Mouse (Mus musculus): ENCODE results near the gene Hnrnpa2b1. TPM values are rescaled to one million over a fixed set of nuclear protein-coding genes. Genes with fewer than 3 reads are reported as not detected.

The Hnrnpa2b1 gene
- polyA plus RNA-seq, 1 experiment from 2014 or later, result 874 TPM

- ATAC-seq (no peak), DNase-seq (ENCODE audit: low spot score) (no peak)
- Histone ChIP-seq H3K4me2 (ENCODE audit: low read length) (no peak overlapping the region), H3K27ac (ENCODE audit: low read depth, low read length) (no peak overlapping the region), H3K9ac (ENCODE audit: low read length) (no peak overlapping the region), H3K9me3 (replicated peaks; ENCODE audit: control insufficient read depth, low read length) (no peaks in the 10 kb centered on the region), H3K4me3 (ENCODE audit: low read depth, low read length) (no peak overlapping the region), H3K4me1 (ENCODE audit: control insufficient read depth, insufficient read depth, low read length) (no peaks in the 10 kb centered on the region), H3K27me3 (replicated peaks; ENCODE audit: control insufficient read depth, insufficient read depth, low read length) (0 out of 2 replicates have a peak, but pooled peaks cover 9% of the 10 kb centered on the region), H3K36me3 (ENCODE audit: control insufficient read depth, insufficient read depth, low read length) (no peaks in the 10 kb centered on the region)
- WGBS, result 85% methylated on average over 9 of the region's 9 CpGs
These were observed 30.8 kb downstream of the Hnrnpa2b1 start for GRCm38 (mm10) chr6:51438826-51439330.

GRCm38 (mm10) chr6:51437665-51438064 lies 32.0 kb downstream of the Hnrnpa2b1 start:
- no peak for ATAC-seq
- Histone ChIP-seq H3K27me3 (replicated peaks; ENCODE audit: control insufficient read depth, insufficient read depth, low read length) (peaks cover 18% of the 10 kb centered on the region; the same call in 1 of the 2 replicates), H3K9me3 (replicated peaks; ENCODE audit: control insufficient read depth, low read length) (no peaks in the 10 kb centered on the region), H3K36me3 (ENCODE audit: control insufficient read depth, insufficient read depth, low read length) (no peaks in the 10 kb centered on the region), H3K4me2 (ENCODE audit: low read length) (no peak overlapping the region), H3K9ac (ENCODE audit: low read length) (no peak overlapping the region), H3K4me1 (ENCODE audit: control insufficient read depth, insufficient read depth, low read length) (no peaks in the 10 kb centered on the region), H3K4me3 (ENCODE audit: low read depth, low read length) (no peak overlapping the region), H3K27ac (ENCODE audit: low read depth, low read length) (no peak overlapping the region)
- WGBS, result 71% methylated on average over 4 of the region's 4 CpGs
- no peak for DNase-seq (ENCODE audit: low spot score)

GRCm38 (mm10) chr6:51434270-51434669 lies 35.4 kb downstream of the Hnrnpa2b1 start:
- Histone ChIP-seq H3K9ac (ENCODE audit: low read length) (no peak overlapping the region), H3K27me3 (replicated peaks; ENCODE audit: control insufficient read depth, insufficient read depth, low read length) (peaks cover 20% of the 10 kb centered on the region; the same call in 1 of the 2 replicates), H3K9me3 (replicated peaks; ENCODE audit: control insufficient read depth, low read length) (no peaks in the 10 kb centered on the region), H3K4me1 (ENCODE audit: control insufficient read depth, insufficient read depth, low read length) (no peaks in the 10 kb centered on the region; the same call in 1 of the 2 replicates), H3K4me3 (ENCODE audit: low read depth, low read length) (no peak overlapping the region; the same call in 1 of the 2 replicates), H3K4me2 (ENCODE audit: low read length) (peak overlapping the region; percentile 93; the same call in 1 of the 2 replicates), H3K36me3 (ENCODE audit: control insufficient read depth, insufficient read depth, low read length) (no peaks in the 10 kb centered on the region), H3K27ac (ENCODE audit: low read depth, low read length) (no peak overlapping the region)
- DNase-seq (ENCODE audit: low spot score) (no peak), ATAC-seq (no peak)
- 38% methylated on average over 7 of the region's 7 CpGs for WGBS

GRCm38 (mm10) chr6:51432535-51433397 lies 36.9 kb downstream of the Hnrnpa2b1 start, which contains the start of gene Nfe2l3:
TSS of gene Nfe2l3 (plus strand) at chr6:51432670.
- Histone ChIP-seq H3K9ac (ENCODE audit: low read length) (peak within 1 kb of the TSS; percentile 68), H3K4me1 (ENCODE audit: control insufficient read depth, insufficient read depth, low read length) (no peaks in the 10 kb centered on the region; the same call in 1 of the 2 replicates), H3K27me3 (replicated peaks; ENCODE audit: control insufficient read depth, insufficient read depth, low read length) (peaks cover 20% of the 10 kb centered on the region; the same call in 1 of the 2 replicates), H3K9me3 (replicated peaks; ENCODE audit: control insufficient read depth, low read length) (no peaks in the 10 kb centered on the region), H3K4me3 (ENCODE audit: low read depth, low read length) (peak within 1 kb of the TSS; percentile 56), H3K4me2 (ENCODE audit: low read length) (peak within 1 kb of the TSS; percentile 93), H3K27ac (ENCODE audit: low read depth, low read length) (no peak within 1 kb of the TSS), H3K36me3 (ENCODE audit: control insufficient read depth, insufficient read depth, low read length) (no peaks in the 10 kb centered on the region)
- DNase-seq (ENCODE audit: low spot score) (peak; percentile 64), ATAC-seq (peak; percentile 86)
- WGBS, result 2% methylated on average over 74 of the region's 74 CpGs

GRCm38 (mm10) chr6:51424537-51424936 lies 45.2 kb downstream of the Hnrnpa2b1 start:
- 87% methylated on average over 2 of the region's 2 CpGs for WGBS
- ATAC-seq, result no peak

GRCm38 (mm10) chr6:51423466-51424122 lies 46.1 kb downstream of the Hnrnpa2b1 start:
- H3K4me1 ChIP-seq (ENCODE audit: control insufficient read depth, insufficient read depth, low read length), result no peaks in the 10 kb centered on the region
- ATAC-seq, result no peak
- H3K4me3 ChIP-seq (ENCODE audit: low read depth, low read length), result no peak overlapping the region
- no peaks in the 10 kb centered on the region for H3K36me3 ChIP-seq (ENCODE audit: control insufficient read depth, insufficient read depth, low read length)
- H3K27me3 ChIP-seq (replicated peaks; ENCODE audit: control insufficient read depth, insufficient read depth, low read length), result no peaks in the 10 kb centered on the region
- no peak overlapping the region for H3K4me2 ChIP-seq (ENCODE audit: low read length)
- H3K9me3 ChIP-seq (replicated peaks; ENCODE audit: control insufficient read depth, low read length), result no peaks in the 10 kb centered on the region
- 59% methylated on average over 11 of the region's 11 CpGs for WGBS
- DNase-seq (ENCODE audit: low spot score), result no peak
- no peak overlapping the region for H3K9ac ChIP-seq (ENCODE audit: low read length)
- H3K27ac ChIP-seq (ENCODE audit: low read depth, low read length), result no peak overlapping the region

More at GRCm38 (mm10) chr6:51424537-51424936, 45.2 kb downstream of the Hnrnpa2b1 start:
- no peaks in the 10 kb centered on the region for H3K4me1 ChIP-seq (ENCODE audit: control insufficient read depth, insufficient read depth, low read length)
- H3K4me3 ChIP-seq (ENCODE audit: low read depth, low read length), result no peak overlapping the region
- no peak overlapping the region for H3K4me2 ChIP-seq (ENCODE audit: low read length)
- no peaks in the 10 kb centered on the region for H3K9me3 ChIP-seq (replicated peaks; ENCODE audit: control insufficient read depth, low read length)
- no peak overlapping the region for H3K9ac ChIP-seq (ENCODE audit: low read length)
- DNase-seq (ENCODE audit: low spot score), result no peak
- no peaks in the 10 kb centered on the region for H3K36me3 ChIP-seq (ENCODE audit: control insufficient read depth, insufficient read depth, low read length)
- H3K27ac ChIP-seq (ENCODE audit: low read depth, low read length), result no peak overlapping the region
- H3K27me3 ChIP-seq (replicated peaks; ENCODE audit: control insufficient read depth, insufficient read depth, low read length), result no peaks in the 10 kb centered on the region

GRCm38 (mm10) chr6:51417306-51417936 lies 52.3 kb downstream of the Hnrnpa2b1 start:
- Histone ChIP-seq H3K4me2 (ENCODE audit: low read length) (no peak overlapping the region), H3K27me3 (replicated peaks; ENCODE audit: control insufficient read depth, insufficient read depth, low read length) (no peaks in the 10 kb centered on the region), H3K27ac (ENCODE audit: low read depth, low read length) (no peak overlapping the region), H3K36me3 (ENCODE audit: control insufficient read depth, insufficient read depth, low read length) (no peaks in the 10 kb centered on the region), H3K9ac (ENCODE audit: low read length) (no peak overlapping the region), H3K9me3 (replicated peaks; ENCODE audit: control insufficient read depth, low read length) (no peaks in the 10 kb centered on the region), H3K4me3 (ENCODE audit: low read depth, low read length) (no peak overlapping the region), H3K4me1 (ENCODE audit: control insufficient read depth, insufficient read depth, low read length) (no peaks in the 10 kb centered on the region)
- ATAC-seq, result no peak
- DNase-seq (ENCODE audit: low spot score), result no peak
- 91% methylated on average over 4 of the region's 4 CpGs for whole genome bisulfite sequencing

- DNase-seq (ENCODE audit: low spot score) (no peak), ATAC-seq (no peak)
- Histone ChIP-seq H3K9ac (ENCODE audit: low read length) (no peak overlapping the region), H3K36me3 (ENCODE audit: control insufficient read depth, insufficient read depth, low read length) (no peaks in the 10 kb centered on the region), H3K9me3 (replicated peaks; ENCODE audit: control insufficient read depth, low read length) (no peaks in the 10 kb centered on the region), H3K4me1 (ENCODE audit: control insufficient read depth, insufficient read depth, low read length) (no peaks in the 10 kb centered on the region), H3K27ac (ENCODE audit: low read depth, low read length) (no peak overlapping the region), H3K4me3 (ENCODE audit: low read depth, low read length) (no peak overlapping the region), H3K4me2 (ENCODE audit: low read length) (no peak overlapping the region), H3K27me3 (replicated peaks; ENCODE audit: control insufficient read depth, insufficient read depth, low read length) (no peaks in the 10 kb centered on the region)
- 43% methylated on average over 1 of the region's 1 CpGs for WGBS
These were observed 53.3 kb downstream of the Hnrnpa2b1 start for GRCm38 (mm10) chr6:51416433-51416832.
